Mouse (Mus musculus) neural tube, embryonic 14.5 days (tissue): ENCODE measurements at regions not wholly inside any gene's neighbourhood (a gene's known extent, or its start where the extent isn't known, plus 50 kb on each side); places are given as distances from the start of the nearest gene placed in this dataset.
A peak's percentile ranks its signal among the peaks of the same experiment; 100 is the strongest.

ENCODE experiments used
- ATAC-seq: fragments of 200-750 bp; cut with Nextera tagmentation; 2 replicates; pipeline ENCODE4 v1.8.0; 2017; ENCODE audit warnings: low read depth, mild to moderate bottlenecking, moderate TSS enrichment, moderate library complexity
- H3K27ac ChIP-seq: fragments of 300-500 bp; sonication (generic); 2 replicates; pipeline ENCODE4 v1.5.1; 2014; ENCODE audit warnings: low read depth, mild to moderate bottlenecking, control low read depth, low read length, moderate library complexity, mixed read lengths
- H3K27me3 ChIP-seq: fragments of 300-500 bp; sonication (generic); 2 replicates; pipeline ENCODE4 v1.6.1; 2014; ENCODE audit warnings: low read length; ENCODE audit not compliant: control insufficient read depth, insufficient read depth
- H3K36me3 ChIP-seq: fragments of 300-500 bp; sonication (generic); 2 replicates; pipeline ENCODE4 v1.6.1; 2014; ENCODE audit warnings: low read length, mixed read lengths; ENCODE audit not compliant: control insufficient read depth, insufficient read depth
- H3K4me1 ChIP-seq: fragments of 300-500 bp; sonication (generic); 2 replicates; pipeline ENCODE4 v1.6.1; 2014; ENCODE audit warnings: low read length; ENCODE audit not compliant: control insufficient read depth, insufficient read depth
- H3K4me2 ChIP-seq: fragments of 300-500 bp; sonication (generic); 2 replicates; pipeline ENCODE4 v1.6.1; 2014; ENCODE audit warnings: mild to moderate bottlenecking, low read depth, low read length, control low read depth
- H3K4me3 ChIP-seq: fragments of 300-500 bp; sonication (generic); 2 replicates; pipeline ENCODE4 v1.5.1; 2014; ENCODE audit warnings: low read depth, low read length, control low read depth, mixed read lengths
- H3K9ac ChIP-seq: fragments of 300-500 bp; sonication (generic); replicated peaks from 2 replicates; pipeline ENCODE4 v1.6.1; 2014; ENCODE audit warnings: low read depth, mild to moderate bottlenecking, control low read depth, low read length, mixed read lengths
- H3K9me3 ChIP-seq: fragments of 300-500 bp; sonication (generic); 2 replicates; pipeline ENCODE4 v1.6.1; 2016; ENCODE audit warnings: low read length; ENCODE audit not compliant: control insufficient read depth
- WGBS: fragments of 180-500 bp; shearing (Covaris S2); extraction: QIAGEN DNeasy Blood & Tissue Kit; methylation state at CpG from one replicate; pipeline ENCODE4 v1.1.7; 2014; 5-methylcytosine and 5-hydroxymethylcytosine counted together

- Histone ChIP-seq H3K4me2 (no peak overlapping the region), H3K4me3 (no peak overlapping the region), H3K9me3 (no peaks in the 10 kb centered on the region), H3K4me1 (no peaks in the 10 kb centered on the region), H3K9ac (no peak overlapping the region), H3K27ac (no peak overlapping the region), H3K27me3 (no peaks in the 10 kb centered on the region), H3K36me3 (no peaks in the 10 kb centered on the region)
- no peak for ATAC-seq
- 83% methylated on average over 8 of the region's 8 CpGs for WGBS
These were observed 177.5 kb downstream of the Fzd1 start for GRCm38 (mm10) chr5:4580185-4580839.

- ATAC-seq = no peak
These were observed 179.0 kb downstream of the Fzd1 start for GRCm38 (mm10) chr5:4578856-4579255.

GRCm38 (mm10) chr5:4577179-4577578 lies 180.7 kb downstream of the Fzd1 start:
- Histone ChIP-seq H3K4me2 (no peak overlapping the region), H3K27me3 (no peaks in the 10 kb centered on the region), H3K4me3 (no peak overlapping the region), H3K36me3 (no peaks in the 10 kb centered on the region), H3K27ac (no peak overlapping the region), H3K9me3 (no peaks in the 10 kb centered on the region), H3K9ac (no peak overlapping the region), H3K4me1 (no peaks in the 10 kb centered on the region)
- 91% methylated on average over 6 of the region's 6 CpGs for WGBS
- no peak for ATAC-seq

More at GRCm38 (mm10) chr5:4578856-4579255, 179.0 kb downstream of the Fzd1 start:
- Histone ChIP-seq H3K9ac (no peak overlapping the region), H3K27ac (no peak overlapping the region), H3K36me3 (no peaks in the 10 kb centered on the region), H3K4me3 (no peak overlapping the region), H3K9me3 (no peaks in the 10 kb centered on the region), H3K4me2 (no peak overlapping the region), H3K4me1 (no peaks in the 10 kb centered on the region), H3K27me3 (no peaks in the 10 kb centered on the region)
- WGBS = 76% methylated on average over 3 of the region's 3 CpGs

GRCm38 (mm10) chr5:4563862-4564261 lies 194.0 kb downstream of the Fzd1 start:
- ATAC-seq = no peak
- 66% methylated on average over 6 of the region's 6 CpGs for WGBS
- H3K4me1 ChIP-seq = no peaks in the 10 kb centered on the region

GRCm38 (mm10) chr5:4561661-4562060 lies 196.2 kb downstream of the Fzd1 start:
- WGBS = 67% methylated on average over 8 of the region's 8 CpGs
- Histone ChIP-seq H3K4me2 (no peak overlapping the region), H3K27ac (no peak overlapping the region), H3K36me3 (no peaks in the 10 kb centered on the region), H3K4me3 (no peak overlapping the region), H3K4me1 (no peaks in the 10 kb centered on the region), H3K27me3 (no peaks in the 10 kb centered on the region), H3K9ac (no peak overlapping the region), H3K9me3 (no peaks in the 10 kb centered on the region)
- no peak for ATAC-seq

More at GRCm38 (mm10) chr5:4563862-4564261, 194.0 kb downstream of the Fzd1 start:
- H3K27me3 ChIP-seq = no peaks in the 10 kb centered on the region
- H3K9me3 ChIP-seq = no peaks in the 10 kb centered on the region
- no peak overlapping the region for H3K4me3 ChIP-seq
- no peaks in the 10 kb centered on the region for H3K36me3 ChIP-seq
- no peak overlapping the region for H3K4me2 ChIP-seq
- H3K27ac ChIP-seq = no peak overlapping the region
- H3K9ac ChIP-seq = no peak overlapping the region

GRCm38 (mm10) chr5:4561139-4561470 lies 196.7 kb downstream of the Fzd1 start:
- no peak for ATAC-seq
- Histone ChIP-seq H3K36me3 (no peaks in the 10 kb centered on the region), H3K9me3 (no peaks in the 10 kb centered on the region), H3K4me3 (no peak overlapping the region), H3K27me3 (no peaks in the 10 kb centered on the region), H3K4me2 (no peak overlapping the region), H3K27ac (no peak overlapping the region), H3K9ac (no peak overlapping the region), H3K4me1 (no peaks in the 10 kb centered on the region)
- 82% methylated on average over 4 of the region's 4 CpGs for WGBS

- no peaks in the 10 kb centered on the region for H3K9me3 ChIP-seq
- no peak overlapping the region for H3K9ac ChIP-seq
- no peak overlapping the region for H3K4me3 ChIP-seq
- H3K36me3 ChIP-seq = no peaks in the 10 kb centered on the region
- no peak for ATAC-seq
- H3K27me3 ChIP-seq = no peaks in the 10 kb centered on the region
- H3K4me1 ChIP-seq = no peaks in the 10 kb centered on the region
- H3K27ac ChIP-seq = no peak overlapping the region
- WGBS = 89% methylated on average over 7 of the region's 7 CpGs
- no peak overlapping the region for H3K4me2 ChIP-seq
These were observed 197.3 kb downstream of the Fzd1 start for GRCm38 (mm10) chr5:4560370-4561138.

GRCm38 (mm10) chr5:4554972-4555371 lies 202.9 kb downstream of the Fzd1 start:
- no peak overlapping the region for H3K4me2 ChIP-seq
- no peak overlapping the region for H3K9ac ChIP-seq
- H3K4me1 ChIP-seq = no peaks in the 10 kb centered on the region
- WGBS = 73% methylated on average over 2 of the region's 2 CpGs
- no peaks in the 10 kb centered on the region for H3K27me3 ChIP-seq
- no peaks in the 10 kb centered on the region for H3K9me3 ChIP-seq
- H3K36me3 ChIP-seq = no peaks in the 10 kb centered on the region
- ATAC-seq = no peak
- H3K27ac ChIP-seq = no peak overlapping the region
- no peak overlapping the region for H3K4me3 ChIP-seq

- Histone ChIP-seq H3K4me2 (no peak overlapping the region), H3K27ac (no peak overlapping the region), H3K4me3 (no peak overlapping the region), H3K9ac (no peak overlapping the region), H3K36me3 (no peaks in the 10 kb centered on the region), H3K27me3 (no peaks in the 10 kb centered on the region), H3K4me1 (no peaks in the 10 kb centered on the region), H3K9me3 (no peaks in the 10 kb centered on the region)
- ATAC-seq = peak; percentile 73; the same call in 1 of the 2 replicates
- WGBS = 61% methylated on average over 6 of the region's 6 CpGs
These were observed 219.3 kb downstream of the Fzd1 start for GRCm38 (mm10) chr5:4538572-4538971.
